16 mouse cellular contexts compared by ENCODE assay signal in genomic region chr10:70186586-70186985, GRCm38 (mm10). TPM values are rescaled to one million over a fixed set of nuclear protein-coding genes. Genes with fewer than 3 reads are reported as not detected.
DNase-seq lines count a peak whose midpoint lies in the region; TF ChIP-seq lines count a peak whose summit lies in the region.
"Had no signal": no experiment of that assay in that cellular context is flagged by ENCODE, and none has a peak within 500 bp of the region (broad histone marks: within the 10 kb centered on the region; RNA-seq: fewer than 3 reads in every experiment).

No protein-coding gene starts in this region.

- H3K27ac ChIP-seq in gastrocnemius, adult 2 months = no peak overlapping the region
- H3K27ac ChIP-seq: heart, embryonic 10.5 days; hindbrain, embryonic 10.5 days; limb, embryonic 13.5 days; liver, embryonic 14.5 days had no signal

- peak; percentile 60 for DNase-seq in gastrocnemius, adult 2 months
- DNase-seq in gastrocnemius, adult 8-10 months (ENCODE audit: low spot score in 2 of 2) = no peak
- peak; percentile 59 to 71 for DNase-seq in kidney, adult 8-10 months
- DNase-seq in kidney, postnatal 4 days = no peak
- peak; percentile 74 for DNase-seq in NIH3T3 (ENCODE audit: low read depth)
- peak; percentile 18 for DNase-seq in kidney, postnatal 10 days
- no peak for DNase-seq in cerebellum, postnatal 4 days (ENCODE audit: low spot score in 2 of 2)
- DNase-seq: adrenal gland, adult 8-10 months; cerebellum, adult 8-10 months had no signal

- no peak for TF ChIP-seq CTCF in gastrocnemius, adult 2 months (IDR thresholded peaks at IDR 0.05)

- intact Hi-C loops in gastrocnemius, adult 2 months (cut with DNase I) = no loop called here

- H3K4me3 ChIP-seq in gastrocnemius, adult 2 months = no peak overlapping the region
- H3K4me3 ChIP-seq: heart, embryonic 10.5 days; hindbrain, embryonic 10.5 days; limb, embryonic 13.5 days had no signal

RNA-seq across cellular contexts. Expression of gene Mrln, which starts 17.9 kb away (rescaled TPM):
- 100 to 1,000 TPM; 201 to 276 TPM for total RNA-seq in gastrocnemius, adult 2 months (2021)
- 100 to 1,000 TPM; 225 to 294 (median 248) TPM for total RNA-seq in gastrocnemius, adult 8-10 months (2022)
- total RNA-seq: ES-E14; layer of hippocampus, adult 8-10 months; left cerebral cortex, postnatal 10 days had no signal

RNA-seq across cellular contexts. Expression of gene Slc16a9, which starts 58.3 kb away (rescaled TPM):
- total RNA-seq in gastrocnemius, adult 2 months (2021) = 1 to 10 TPM; 5.0 to 9.6 TPM
- 1 to 10 TPM; 3.4 to 8.4 (median 7.1) TPM for total RNA-seq in gastrocnemius, adult 8-10 months (2022)

Comparison
In these comparisons a context has a peak if more than half of its experiments do, and no peak if none do; other contexts are left out.
1. DNase-seq: peak in gastrocnemius, adult 2 months (single experiment), kidney, adult 8-10 months (2 of 2), NIH3T3 (single experiment) and kidney, postnatal 10 days (single experiment); none in gastrocnemius, adult 8-10 months (0 of 2), kidney, postnatal 4 days (0 of 2) and cerebellum, postnatal 4 days (0 of 2).